Mouse (Mus musculus) olfactory bulb, adult 2 months (tissue): ENCODE measurements around the gene Taf3. TPM values are rescaled to one million over a fixed set of nuclear protein-coding genes. Genes with fewer than 3 reads are reported as not detected.

Source experiments
- H3K27ac ChIP-seq: fragments of 200-500 bp; 2 replicates; pipeline ENCODE4 v1.5.1; 2012; ENCODE audit warnings: low read depth, low read length; ENCODE audit not compliant: insufficient read depth
- H3K4me1 ChIP-seq: fragments of 200-500 bp; 2 replicates; pipeline ENCODE4 v1.6.1; 2012; ENCODE audit warnings: low read length; ENCODE audit not compliant: control insufficient read depth, insufficient read depth
- H3K4me3 ChIP-seq: fragments of 200-500 bp; 2 replicates; pipeline ENCODE4 v1.5.1; 2012; ENCODE audit warnings: mild to moderate bottlenecking, low read depth, low read length, moderate library complexity; ENCODE audit not compliant: insufficient read depth
- CTCF ChIP-seq: fragments of 200-500 bp; IDR thresholded peaks from 2 replicates; pipeline ENCODE4 v1.5.1; 2012; ENCODE audit warnings: low read depth, mild to moderate bottlenecking, low read length, moderate library complexity; ENCODE audit not compliant: insufficient read depth
- POLR2A ChIP-seq: fragments of 200-500 bp; IDR thresholded peaks from 2 replicates; pipeline ENCODE4 v1.6.1; 2012; ENCODE audit warnings: mild to moderate bottlenecking, low read depth, low read length, moderate library complexity; ENCODE audit not compliant: insufficient read depth
- WGBS: fragments of 180-500 bp; shearing (Covaris S2); methylation state at CpG from one replicate; pipeline ENCODE4 v1.1.7; 2018; 5-methylcytosine and 5-hydroxymethylcytosine counted together
- polyA plus RNA-seq: library from polyadenylated mRNA; stranded (reverse); fragments of >200 nt; gene quantifications from 2 replicates; pipeline ENCODE4 v1.2.4, GENCODE M21; 2012; ENCODE audit warnings: low replicate concordance; ENCODE audit not compliant: missing spikeins, insufficient read depth, insufficient read length

Gene Taf3
- polyA plus RNA-seq, 1 experiment, result not detected

- 96% methylated on average over 4 of the region's 4 CpGs for WGBS
- no peak for TF ChIP-seq POLR2A
- TF ChIP-seq CTCF, result no peak
- Histone ChIP-seq H3K27ac (no peak overlapping the region), H3K4me1 (peaks cover 2% of the 10 kb centered on the region; the same call in 1 of the 2 replicates), H3K4me3 (no peak overlapping the region)
Observed at GRCm38 (mm10) chr2:9970178-9970577, 78.2 kb downstream of the Taf3 start.

- H3K27ac ChIP-seq, result no peak overlapping the region
- 90% methylated on average over 5 of the region's 5 CpGs for WGBS
- TF ChIP-seq CTCF (no peak), POLR2A (no peak)
- peaks cover 2% of the 10 kb centered on the region; the same call in 1 of the 2 replicates for H3K4me1 ChIP-seq
- no peak overlapping the region for H3K4me3 ChIP-seq
Observed at GRCm38 (mm10) chr2:9969734-9970133, 78.7 kb downstream of the Taf3 start.

GRCm38 (mm10) chr2:9966634-9967033 lies 81.8 kb downstream of the Taf3 start:
- Histone ChIP-seq H3K4me3 (no peak overlapping the region), H3K27ac (no peak overlapping the region), H3K4me1 (peaks cover 2% of the 10 kb centered on the region; the same call in 1 of the 2 replicates)
- TF ChIP-seq POLR2A, result no peak
- TF ChIP-seq CTCF, result no peak
- 81% methylated on average over 1 of the region's 1 CpGs for WGBS

GRCm38 (mm10) chr2:9965608-9966007 lies 82.8 kb downstream of the Taf3 start:
- 50% methylated on average over 1 of the region's 1 CpGs for WGBS
- TF ChIP-seq CTCF (no peak), POLR2A (no peak)
- peaks cover 2% of the 10 kb centered on the region; the same call in 1 of the 2 replicates for H3K4me1 ChIP-seq
- no peak overlapping the region for H3K27ac ChIP-seq
- no peak overlapping the region for H3K4me3 ChIP-seq

- TF ChIP-seq CTCF (no peak), POLR2A (no peak)
Observed at GRCm38 (mm10) chr2:9962871-9963270, 85.5 kb downstream of the Taf3 start.

GRCm38 (mm10) chr2:9961708-9962107 lies 86.7 kb downstream of the Taf3 start:
- TF ChIP-seq POLR2A (no peak), CTCF (no peak)
- Histone ChIP-seq H3K27ac (no peak overlapping the region), H3K4me3 (no peak overlapping the region), H3K4me1 (peaks cover 2% of the 10 kb centered on the region; the same call in 1 of the 2 replicates)
- WGBS, result 78% methylated on average over 3 of the region's 3 CpGs

More at GRCm38 (mm10) chr2:9962871-9963270, 85.5 kb downstream of the Taf3 start:
- Histone ChIP-seq H3K4me3 (no peak overlapping the region), H3K27ac (no peak overlapping the region), H3K4me1 (peaks cover 2% of the 10 kb centered on the region; the same call in 1 of the 2 replicates)

GRCm38 (mm10) chr2:9958011-9958410 lies 90.4 kb downstream of the Taf3 start:
- TF ChIP-seq POLR2A, result no peak
- no peak for TF ChIP-seq CTCF
- H3K27ac ChIP-seq, result no peak overlapping the region
- no peaks in the 10 kb centered on the region; the same call in 1 of the 2 replicates for H3K4me1 ChIP-seq
- no peak overlapping the region for H3K4me3 ChIP-seq
- 96% methylated on average over 6 of the region's 6 CpGs for WGBS

- 40% methylated on average over 2 of the region's 2 CpGs for WGBS
- H3K4me3 ChIP-seq, result no peak overlapping the region
- no peak overlapping the region for H3K27ac ChIP-seq
- H3K4me1 ChIP-seq, result no peaks in the 10 kb centered on the region; the same call in 1 of the 2 replicates
- TF ChIP-seq POLR2A (no peak), CTCF (no peak)
Observed at GRCm38 (mm10) chr2:9956546-9956945, 91.8 kb downstream of the Taf3 start.

- TF ChIP-seq CTCF (no peak), POLR2A (no peak)
- Histone ChIP-seq H3K27ac (no peak overlapping the region), H3K4me1 (no peaks in the 10 kb centered on the region; the same call in 1 of the 2 replicates), H3K4me3 (no peak overlapping the region)
- WGBS, result 70% methylated on average over 9 of the region's 9 CpGs
Observed at GRCm38 (mm10) chr2:9955576-9956535, 92.5 kb downstream of the Taf3 start.
